Mouse (Mus musculus) midbrain, postnatal 0 days (tissue): ENCODE data around the gene Megf6. TPM values are rescaled to one million over a fixed set of nuclear protein-coding genes. Genes with fewer than 3 reads are reported as not detected.
A peak's percentile ranks its signal among the peaks of the same experiment; 100 is the strongest.

Source experiments
- ATAC-seq: fragments of 200-750 bp; cut with Nextera tagmentation; 2 replicates; pipeline ENCODE4 v1.8.0; 2017; ENCODE audit warnings: moderate number of reproducible peaks, mild to moderate bottlenecking, moderate TSS enrichment, moderate library complexity; ENCODE audit not compliant: low FRiP score
- DNase-seq: peaks from one replicate; pipeline ENCODE4 v3.0.0-alpha.2; 2015; ENCODE audit warnings: low spot score
- H3K27ac ChIP-seq: fragments of 300-500 bp; sonication (generic); 2 replicates; pipeline ENCODE4 v1.5.1; 2014; ENCODE audit warnings: low read depth, mild to moderate bottlenecking, low read length, mixed read lengths
- H3K27me3 ChIP-seq: fragments of 300-500 bp; sonication (generic); 2 replicates; pipeline ENCODE4 v1.6.1; 2014; ENCODE audit warnings: low read length, control low read depth, mixed read lengths; ENCODE audit not compliant: insufficient read depth
- H3K36me3 ChIP-seq: fragments of 300-500 bp; sonication (generic); 2 replicates; pipeline ENCODE4 v1.6.1; 2014; ENCODE audit warnings: low read length, control low read depth, mixed read lengths; ENCODE audit not compliant: insufficient read depth
- H3K4me1 ChIP-seq: fragments of 300-500 bp; sonication (generic); 2 replicates; pipeline ENCODE4 v1.6.1; 2014; ENCODE audit warnings: mild to moderate bottlenecking, control low read depth, antibody characterized with exemption, low read length, mixed read lengths; ENCODE audit not compliant: insufficient read depth
- H3K4me2 ChIP-seq: fragments of 300-500 bp; sonication (generic); 2 replicates; pipeline ENCODE4 v1.6.1; 2014; ENCODE audit warnings: low read depth, mild to moderate bottlenecking, low read length, mixed read lengths; ENCODE audit not compliant: poor library complexity, severe bottlenecking
- H3K4me3 ChIP-seq: fragments of 300-500 bp; sonication (generic); 2 replicates; pipeline ENCODE4 v1.5.1; 2014; ENCODE audit warnings: low read depth, mild to moderate bottlenecking, low read length, moderate library complexity
- H3K9ac ChIP-seq: fragments of 300-500 bp; sonication (generic); replicated peaks from 2 replicates; pipeline ENCODE4 v1.6.1; 2014; ENCODE audit warnings: mild to moderate bottlenecking, low read length, moderate library complexity, mixed read lengths; ENCODE audit not compliant: poor library complexity, severe bottlenecking
- H3K9me3 ChIP-seq: fragments of 300-500 bp; sonication (generic); 2 replicates; pipeline ENCODE4 v1.6.1; 2016; ENCODE audit warnings: low read length, control low read depth
- CTCF ChIP-seq: IDR thresholded peaks from 2 replicates; pipeline ENCODE4 v1.5.1; 2016; ENCODE audit warnings: antibody characterized with exemption, mild to moderate bottlenecking
- WGBS: fragments of 180-500 bp; shearing (Covaris S2); extraction: QIAGEN DNeasy Blood & Tissue Kit; methylation state at CpG from one replicate; pipeline ENCODE4 v1.1.7; 2014; 5-methylcytosine and 5-hydroxymethylcytosine counted together
- polyA plus RNA-seq: library from polyadenylated mRNA; unstranded; fragments of >200 nt; fragmentation: Nextera tagmentation; extraction: Ambion mirVana; gene quantifications from 2 replicates; pipeline ENCODE4 v1.2.1, GENCODE M21; 2015
- total RNA-seq: library from RNA; depleted of rRNA; stranded (reverse); fragments of >200 nt; gene quantifications from 2 replicates; pipeline ENCODE4 v1.2.3, GENCODE M21; 2014

Gene Megf6
- total and polyA plus RNA-seq, 2 experiments from 2014 or later = 12.1 to 68.0 TPM

DNA sequence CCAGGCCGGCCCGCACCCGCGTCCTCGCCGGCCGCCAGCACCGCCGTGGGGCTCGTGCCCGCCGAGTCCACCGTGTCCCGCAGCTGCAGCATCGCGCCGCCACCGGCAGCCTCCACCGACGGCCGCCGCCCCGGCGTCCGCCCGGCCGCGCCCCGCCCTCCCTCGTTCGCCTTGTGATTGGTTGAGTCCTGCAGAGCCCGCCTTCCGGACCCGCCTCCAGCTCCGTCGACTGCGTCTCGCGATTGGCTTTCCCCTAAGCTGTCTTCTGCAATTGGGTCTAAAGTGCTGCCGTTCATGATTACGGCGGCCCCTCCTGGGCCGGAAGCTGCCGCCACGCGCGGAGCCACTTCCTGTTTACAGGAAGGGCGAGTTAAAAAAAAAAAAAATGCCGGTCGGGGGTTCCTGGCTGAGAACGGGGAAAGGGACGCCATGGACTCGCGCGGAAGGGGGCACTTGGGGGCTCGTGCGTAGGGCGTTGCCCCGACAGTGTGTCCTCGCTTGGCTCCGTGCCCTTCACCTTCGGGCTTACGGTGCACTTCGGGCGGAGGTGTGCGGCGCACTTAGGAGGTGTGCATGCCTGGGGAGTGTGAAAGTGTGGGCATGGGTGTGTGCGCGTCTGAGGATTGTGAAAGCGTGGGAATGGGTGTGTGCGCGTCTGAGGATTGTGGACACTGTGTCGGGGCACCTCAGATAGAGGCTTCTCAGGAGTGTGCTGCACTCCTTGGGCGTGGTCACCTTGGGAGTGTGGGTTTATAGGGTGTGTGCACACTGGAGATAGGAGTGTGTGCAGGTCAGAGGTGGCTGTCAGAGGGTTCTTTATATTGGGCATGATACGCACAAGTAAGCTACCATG lies 9.8 kb upstream of the Megf6 start, which contains the start of gene Tprgl:
Gene Tprgl, minus strand, starts transcription at position 129 of the 853 bp plus-strand sequence.
- Histone ChIP-seq H3K36me3 (peaks cover 22% of the 10 kb centered on the region), H3K4me1 (0 out of 2 replicates have a peak, but pooled peaks cover 4% of the 10 kb centered on the region), H3K9me3 (no peaks in the 10 kb centered on the region), H3K4me3 (peak within 1 kb of the TSS; percentile 82), H3K27ac (peak within 1 kb of the TSS; percentile 77), H3K4me2 (peak within 1 kb of the TSS; percentile 96), H3K9ac (peak within 1 kb of the TSS; percentile 79), H3K27me3 (no peaks in the 10 kb centered on the region)
- 2% methylated on average over 71 of the region's 75 CpGs for WGBS
- ATAC-seq (peak; percentile 95), DNase-seq (peak; percentile 98)
- no peak for TF ChIP-seq CTCF

DNA sequence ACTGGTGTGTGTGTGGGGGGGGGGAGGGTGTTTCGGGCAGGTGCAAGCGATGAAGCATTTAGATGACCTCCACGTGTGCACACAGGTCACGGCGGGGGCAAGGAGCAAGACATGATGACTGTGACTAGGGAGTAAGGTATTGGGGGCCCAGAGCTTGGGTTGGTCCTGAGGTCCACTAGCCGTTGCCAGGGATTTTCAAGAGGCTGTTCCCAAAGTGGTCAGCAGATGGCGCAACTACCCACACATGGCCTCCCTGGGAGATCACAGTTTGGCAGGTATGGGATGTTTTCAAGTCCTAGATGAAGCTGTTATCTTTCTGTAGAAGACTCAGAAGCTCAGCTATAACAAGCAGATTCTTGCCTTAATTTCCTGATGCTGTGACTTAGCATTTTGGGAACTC lies 7.2 kb upstream of the Megf6 start:
- peak; percentile 92 for TF ChIP-seq CTCF
- Histone ChIP-seq H3K9me3 (no peaks in the 10 kb centered on the region), H3K4me2 (no peak overlapping the region), H3K4me3 (no peak overlapping the region), H3K36me3 (peaks cover 2% of the 10 kb centered on the region; the same call in 1 of the 2 replicates), H3K9ac (no peak overlapping the region), H3K4me1 (0 out of 2 replicates have a peak, but pooled peaks cover 4% of the 10 kb centered on the region), H3K27me3 (no peaks in the 10 kb centered on the region; the same call in 1 of the 2 replicates), H3K27ac (no peak overlapping the region)
- DNase-seq (peak; percentile 78), ATAC-seq (no peak)
- WGBS = 16% methylated on average over 7 of the region's 7 CpGs

GRCm38 (mm10) chr4:154167053-154167452 lies 3.5 kb upstream of the Megf6 start:
- DNase-seq (peak; percentile 52), ATAC-seq (no peak)
- Histone ChIP-seq H3K4me1 (peaks cover 8% of the 10 kb centered on the region; the same call in 1 of the 2 replicates), H3K4me3 (no peak overlapping the region), H3K9ac (no peak overlapping the region), H3K36me3 (no peaks in the 10 kb centered on the region), H3K9me3 (no peaks in the 10 kb centered on the region), H3K4me2 (no peak overlapping the region), H3K27me3 (peaks cover 36% of the 10 kb centered on the region), H3K27ac (no peak overlapping the region)
- peak; percentile 71 for TF ChIP-seq CTCF
- 21% methylated on average over 5 of the region's 5 CpGs for WGBS

GRCm38 (mm10) chr4:154170021-154170420 lies 509 bp upstream of the Megf6 start:
- no peaks in the 10 kb centered on the region for H3K9me3 ChIP-seq
- H3K4me2 ChIP-seq = peak overlapping the region; percentile 95
- H3K27ac ChIP-seq = no peak overlapping the region
- ATAC-seq (no peak), DNase-seq (no peak)
- H3K4me1 ChIP-seq = peaks cover 8% of the 10 kb centered on the region; the same call in 1 of the 2 replicates
- peak overlapping the region; percentile 42 for H3K4me3 ChIP-seq
- no peaks in the 10 kb centered on the region for H3K36me3 ChIP-seq
- WGBS = under 1% methylated on average over 15 of the region's 15 CpGs
- no peak for TF ChIP-seq CTCF
- H3K27me3 ChIP-seq = peaks cover 43% of the 10 kb centered on the region
- no peak overlapping the region for H3K9ac ChIP-seq

GRCm38 (mm10) chr4:154171151-154171930 lies 811 bp downstream of the Megf6 start:
- Histone ChIP-seq H3K4me3 (peak overlapping the region; percentile 42), H3K9me3 (no peaks in the 10 kb centered on the region), H3K27ac (no peak overlapping the region), H3K4me2 (peak overlapping the region; percentile 95), H3K9ac (peak overlapping the region; percentile 14; the same call in 1 of the 2 replicates), H3K36me3 (no peaks in the 10 kb centered on the region), H3K27me3 (peaks cover 43% of the 10 kb centered on the region), H3K4me1 (peaks cover 8% of the 10 kb centered on the region; the same call in 1 of the 2 replicates)
- WGBS = 1% methylated on average over 37 of the region's 37 CpGs
- no peak for ATAC-seq
- no peak for TF ChIP-seq CTCF
- peak; percentile 10 for DNase-seq
